Mouse (Mus musculus) myocyte (in vitro differentiated cells): ENCODE measurements around the gene Rtn4ip1. TPM values are rescaled to one million over a fixed set of nuclear protein-coding genes. Genes with fewer than 3 reads are reported as not detected.

ENCODE experiments used
- H3K27me3 ChIP-seq: one replicate; pipeline ENCODE4 v1.6.1; 2011; ENCODE audit not compliant: control insufficient read depth, insufficient read depth, insufficient read length
- H3K36me3 ChIP-seq: one replicate; pipeline ENCODE4 v1.6.1; 2011; ENCODE audit not compliant: control insufficient read depth, insufficient read depth
- H3K4me2 ChIP-seq: one replicate; pipeline ENCODE4 v1.6.1; 2011; ENCODE audit warnings: low read depth, control low read depth
- H3K4me3 ChIP-seq: one replicate; pipeline ENCODE4 v1.5.1; 2011; ENCODE audit warnings: mild to moderate bottlenecking, control low read depth, moderate library complexity
- H3K79me2 ChIP-seq: one replicate; pipeline ENCODE4 v1.6.1; 2011; ENCODE audit not compliant: control insufficient read depth, insufficient read depth
- H3ac ChIP-seq: one replicate; pipeline ENCODE4 v1.6.1; 2011; ENCODE audit not compliant: control insufficient read depth, insufficient read length
- CEBPB ChIP-seq: IDR thresholded peaks from 2 replicates; pipeline ENCODE4 v1.6.1; 2011; ENCODE audit warnings: mild to moderate bottlenecking, moderate library complexity; ENCODE audit not compliant: poor library complexity, insufficient read depth, severe bottlenecking
- E2F4 ChIP-seq: IDR thresholded peaks from one replicate; pipeline ENCODE4 v1.6.1; 2011; ENCODE audit warnings: mild to moderate bottlenecking, control low read depth, moderate library complexity; ENCODE audit not compliant: insufficient read depth
- MAX ChIP-seq: IDR thresholded peaks from one replicate; pipeline ENCODE4 v1.6.1; 2011; ENCODE audit warnings: low read depth, mild to moderate bottlenecking, control low read depth
- MYOD1 ChIP-seq, 3 experiments: IDR thresholded peaks; one replicate each; pipeline ENCODE4 v1.6.1; 2011; ENCODE audit warnings: control low read depth in 2 of 3, low read depth in 2 of 3, mild to moderate bottlenecking in 2 of 3, moderate library complexity in 1 of 3; ENCODE audit not compliant: insufficient read length in 2 of 3, control insufficient read depth in 1 of 3
- MYOG ChIP-seq, 3 experiments: IDR thresholded peaks; one replicate each; pipeline ENCODE4 v1.6.1; 2011; ENCODE audit warnings: control low read depth in 2 of 3, low read depth in 2 of 3, mild to moderate bottlenecking in 2 of 3; ENCODE audit not compliant: insufficient read length in 2 of 3, control insufficient read depth in 1 of 3, insufficient read depth in 1 of 3
- POLR2A ChIP-seq: IDR thresholded peaks from one replicate; pipeline ENCODE4 v1.6.1; 2011; ENCODE audit warnings: low read depth, mild to moderate bottlenecking, control low read depth, moderate library complexity; ENCODE audit not compliant: insufficient read length
- POLR2AphosphoS2 ChIP-seq: IDR thresholded peaks from one replicate; pipeline ENCODE4 v1.6.1; 2011; ENCODE audit warnings: low read depth, control low read depth; ENCODE audit not compliant: insufficient read length
- REST ChIP-seq: IDR thresholded peaks from one replicate; pipeline ENCODE4 v1.6.1; 2011; ENCODE audit warnings: mild to moderate bottlenecking, control low read depth, moderate library complexity; ENCODE audit not compliant: insufficient read depth, insufficient read length
- SRF ChIP-seq: IDR thresholded peaks from one replicate; pipeline ENCODE4 v1.6.1; 2011; ENCODE audit warnings: low read depth; ENCODE audit not compliant: control insufficient read depth, insufficient read length
- TCF12 ChIP-seq: IDR thresholded peaks from one replicate; pipeline ENCODE4 v1.6.1; 2011; ENCODE audit warnings: mild to moderate bottlenecking, control low read depth; ENCODE audit not compliant: poor library complexity, insufficient read depth, severe bottlenecking
- TCF3 ChIP-seq: IDR thresholded peaks from one replicate; pipeline ENCODE4 v1.6.1; 2011; ENCODE audit warnings: low read depth, control low read depth; ENCODE audit not compliant: insufficient read length
- USF1 ChIP-seq: IDR thresholded peaks from one replicate; pipeline ENCODE4 v1.6.1; 2011; ENCODE audit warnings: low read depth, mild to moderate bottlenecking, control low read depth, moderate library complexity
- polyA plus RNA-seq: library from polyadenylated mRNA; unstranded; fragments of >200 nt; fragmentation: generic; extraction: Trizol; gene quantifications from one replicate; pipeline ENCODE4 v1.2.1, GENCODE M21; 2012; ENCODE audit warnings: missing spikeins

Rtn4ip1 gene
- polyA plus RNA-seq, 1 experiment, result 9.1 TPM

DNA sequence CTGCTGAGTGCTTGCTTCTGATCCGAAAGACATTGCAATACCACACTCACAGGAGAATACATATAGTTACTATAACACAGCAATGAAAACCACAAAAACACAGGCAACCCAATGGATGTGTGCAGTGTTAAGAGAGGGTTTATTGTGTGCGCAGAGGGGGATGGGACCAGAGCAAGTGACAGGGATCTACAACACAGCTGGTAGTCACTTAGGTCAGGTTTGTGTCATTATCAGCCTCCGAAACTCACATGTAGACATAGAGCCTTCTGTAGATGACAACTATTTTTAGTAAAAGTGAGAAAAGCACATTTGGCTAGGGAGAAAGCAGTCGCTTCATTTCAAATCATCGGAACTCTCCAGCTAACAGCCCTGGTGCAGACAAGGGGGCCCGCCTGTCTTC lies 80.9 kb downstream of the Rtn4ip1 start:
- Histone ChIP-seq H3K36me3 (peaks cover 3% of the 10 kb centered on the region), H3K4me3 (no peak overlapping the region), H3K27me3 (no peaks in the 10 kb centered on the region), H3K79me2 (no peaks in the 10 kb centered on the region), H3K4me2 (no peak overlapping the region), H3ac (no peak overlapping the region)
- no peak for TF ChIP-seq TCF12
- TF ChIP-seq POLR2A, result no peak
- TF ChIP-seq MAX, result no peak
- TF ChIP-seq SRF, result no peak
- TF ChIP-seq CEBPB, result no peak

DNA sequence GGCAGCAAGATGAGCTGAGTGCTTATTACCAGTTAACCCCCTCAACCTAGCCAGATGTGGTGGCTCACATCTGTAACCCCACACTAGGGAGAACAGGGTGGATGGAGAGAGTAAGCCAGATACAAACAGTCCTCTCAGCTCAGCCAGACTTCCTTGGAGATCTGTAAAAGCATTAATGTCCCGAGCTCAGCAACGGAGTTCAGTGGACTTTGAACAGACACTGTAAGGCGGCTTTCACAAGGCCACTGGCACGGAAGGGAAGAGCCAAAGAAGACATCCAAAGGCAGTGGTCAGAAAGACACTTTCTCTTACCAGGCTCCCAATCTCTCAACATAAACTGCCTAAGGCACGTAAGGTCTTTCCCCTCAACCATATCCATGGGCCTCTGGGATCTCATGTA lies 81.6 kb downstream of the Rtn4ip1 start:
- Histone ChIP-seq H3K36me3 (peaks cover 3% of the 10 kb centered on the region), H3K79me2 (no peaks in the 10 kb centered on the region), H3K4me3 (no peak overlapping the region), H3ac (no peak overlapping the region), H3K27me3 (no peaks in the 10 kb centered on the region), H3K4me2 (no peak overlapping the region)
- TF ChIP-seq MYOD1 (IDR thresholded peaks at IDR 0.05; ENCODE audit: control insufficient read depth in 1 of 3, insufficient read length in 2 of 3, low read depth in 2 of 3) (no peak), TCF12 (no peak), MAX (no peak), USF1 (no peak), MYOG (IDR thresholded peaks at IDR 0.05; ENCODE audit: control insufficient read depth in 1 of 3, insufficient read depth in 1 of 3, insufficient read length in 2 of 3, low read depth in 2 of 3) (no peak), SRF (no peak), POLR2A (no peak), POLR2AphosphoS2 (no peak), TCF3 (no peak), REST (no peak), CEBPB (no peak), E2F4 (no peak)

DNA sequence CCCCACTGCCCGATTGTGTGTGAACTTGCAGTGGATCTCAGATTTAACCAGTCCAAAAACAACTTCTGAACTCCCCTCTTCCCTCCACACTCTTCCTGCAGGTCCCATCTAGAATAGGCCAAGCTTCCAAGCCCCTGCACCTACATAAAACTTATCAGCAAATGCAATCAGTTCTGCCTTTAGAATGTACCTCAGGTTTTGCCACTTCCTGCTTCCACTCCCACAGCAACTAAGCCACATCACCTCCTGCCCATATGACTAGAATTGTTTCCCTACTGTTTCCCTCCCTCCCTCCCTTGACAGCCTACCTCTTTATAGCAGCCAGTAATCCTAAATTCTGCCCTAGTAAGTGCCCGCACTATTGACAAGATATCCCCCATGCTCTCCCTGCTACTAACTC lies 82.3 kb downstream of the Rtn4ip1 start:
- H3K79me2 ChIP-seq, result no peaks in the 10 kb centered on the region
- no peak overlapping the region for H3K4me2 ChIP-seq
- no peaks in the 10 kb centered on the region for H3K27me3 ChIP-seq
- peaks cover 3% of the 10 kb centered on the region for H3K36me3 ChIP-seq
- no peak overlapping the region for H3ac ChIP-seq
- TF ChIP-seq POLR2A (no peak), CEBPB (no peak), MYOD1 (IDR thresholded peaks at IDR 0.05; ENCODE audit: control insufficient read depth in 1 of 3, insufficient read length in 2 of 3, low read depth in 2 of 3) (no peak), E2F4 (no peak), MYOG (IDR thresholded peaks at IDR 0.05; ENCODE audit: control insufficient read depth in 1 of 3, insufficient read depth in 1 of 3, insufficient read length in 2 of 3, low read depth in 2 of 3) (no peak), TCF3 (no peak), TCF12 (no peak), POLR2AphosphoS2 (no peak)
- no peak overlapping the region for H3K4me3 ChIP-seq

DNA sequence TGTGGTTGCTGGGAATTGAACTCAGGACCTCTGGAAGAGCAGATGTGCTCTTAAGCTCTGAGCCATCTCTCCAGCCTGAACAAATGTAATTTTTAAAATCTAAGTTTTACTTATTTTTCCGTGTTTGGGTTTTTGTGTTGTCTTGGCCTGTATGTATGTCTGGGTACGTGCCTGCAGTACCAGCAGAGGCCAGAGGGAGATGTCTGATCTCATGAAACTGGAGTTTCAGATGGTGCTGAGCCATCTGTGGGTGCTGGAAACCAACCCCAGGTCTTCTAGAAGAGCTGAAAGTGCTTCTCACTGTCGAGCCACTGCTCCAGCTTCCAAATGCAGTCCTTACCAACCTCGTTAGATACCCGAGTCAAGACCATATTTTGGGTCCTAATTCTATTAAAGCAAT lies 89.7 kb downstream of the Rtn4ip1 start:
- Histone ChIP-seq H3K4me2 (no peak overlapping the region), H3K79me2 (no peaks in the 10 kb centered on the region), H3K4me3 (no peak overlapping the region), H3K36me3 (peaks cover 5% of the 10 kb centered on the region), H3K27me3 (no peaks in the 10 kb centered on the region), H3ac (no peak overlapping the region)
- no peak for TF ChIP-seq E2F4
- no peak for TF ChIP-seq CEBPB
- no peak for TF ChIP-seq TCF12
- no peak for TF ChIP-seq MYOG (IDR thresholded peaks at IDR 0.05; ENCODE audit: control insufficient read depth in 1 of 3, insufficient read depth in 1 of 3, insufficient read length in 2 of 3, low read depth in 2 of 3)
- TF ChIP-seq SRF, result no peak
- TF ChIP-seq TCF3, result no peak
- no peak for TF ChIP-seq MYOD1 (IDR thresholded peaks at IDR 0.05; ENCODE audit: control insufficient read depth in 1 of 3, insufficient read length in 2 of 3, low read depth in 2 of 3)
- TF ChIP-seq USF1, result no peak
- TF ChIP-seq POLR2A, result no peak
- no peak for TF ChIP-seq MAX
- TF ChIP-seq REST, result no peak
- no peak for TF ChIP-seq POLR2AphosphoS2

DNA sequence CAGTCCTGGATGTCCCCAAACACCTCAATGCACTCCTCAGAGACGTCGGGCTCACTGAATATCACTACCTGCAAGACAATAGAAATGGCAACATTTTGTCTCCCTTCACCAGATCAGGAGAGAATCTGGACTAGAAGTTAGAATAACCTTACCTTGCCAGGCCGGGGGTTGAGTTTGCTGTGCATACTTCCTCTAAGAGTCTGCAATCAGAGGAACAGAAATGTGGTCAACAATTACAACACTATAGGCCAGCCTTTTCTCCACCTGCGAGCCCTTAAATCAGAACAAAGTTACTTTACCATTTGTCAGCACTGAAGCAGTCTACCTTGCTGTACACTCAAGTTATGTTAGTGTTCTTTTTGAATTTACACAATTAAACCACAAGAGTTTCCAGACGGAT lies 90.9 kb downstream of the Rtn4ip1 start:
- Histone ChIP-seq H3K4me2 (no peak overlapping the region), H3K79me2 (no peaks in the 10 kb centered on the region), H3K36me3 (peaks cover 5% of the 10 kb centered on the region), H3K4me3 (no peak overlapping the region), H3ac (no peak overlapping the region), H3K27me3 (no peaks in the 10 kb centered on the region)
- no peak for TF ChIP-seq POLR2AphosphoS2
- no peak for TF ChIP-seq SRF
- TF ChIP-seq TCF3, result no peak
